Mouse (Mus musculus) lung, postnatal 0 days (tissue): ENCODE measurements at regions not wholly inside any gene's neighbourhood (a gene's known extent, or its start where the extent isn't known, plus 50 kb on each side); places are given as distances from the start of the nearest gene placed in this dataset.

Experiments used
- ATAC-seq: fragments of 200-750 bp; cut with Nextera tagmentation; 2 replicates; pipeline ENCODE4 v1.8.0; 2017; ENCODE audit warnings: moderate library complexity
- DNase-seq: peaks from one replicate; pipeline ENCODE4 v3.0.0-alpha.2; 2016; ENCODE audit warnings: low spot score
- H3K27ac ChIP-seq: fragments of 300-500 bp; sonication (generic); 2 replicates; pipeline ENCODE4 v1.5.1; 2014; ENCODE audit warnings: antibody characterized with exemption, mild to moderate bottlenecking, low read length, mixed read lengths
- H3K27me3 ChIP-seq: fragments of 300-500 bp; sonication (generic); replicated peaks from 2 replicates; pipeline ENCODE4 v1.6.1; 2014; ENCODE audit warnings: low read length, mixed read lengths; ENCODE audit not compliant: insufficient read depth
- H3K36me3 ChIP-seq: fragments of 300-500 bp; sonication (generic); 2 replicates; pipeline ENCODE4 v1.6.1; 2014; ENCODE audit warnings: low read length, mixed read lengths; ENCODE audit not compliant: insufficient read depth
- H3K4me1 ChIP-seq: fragments of 300-500 bp; sonication (generic); 2 replicates; pipeline ENCODE4 v1.6.1; 2014; ENCODE audit warnings: antibody characterized with exemption, low read depth, low read length, mixed read lengths; ENCODE audit not compliant: insufficient read depth
- H3K4me2 ChIP-seq: fragments of 300-500 bp; sonication (generic); replicated peaks from 2 replicates; pipeline ENCODE4 v1.6.1; 2014; ENCODE audit warnings: low read depth, mild to moderate bottlenecking, low read length, moderate library complexity, mixed read lengths
- H3K4me3 ChIP-seq: fragments of 300-500 bp; sonication (generic); 2 replicates; pipeline ENCODE4 v1.5.1; 2014; ENCODE audit warnings: low read depth, low read length
- H3K9ac ChIP-seq: fragments of 300-500 bp; sonication (generic); replicated peaks from 2 replicates; pipeline ENCODE4 v1.6.1; 2014; ENCODE audit warnings: low read depth, mild to moderate bottlenecking
- H3K9me3 ChIP-seq: fragments of 300-500 bp; sonication (generic); 2 replicates; pipeline ENCODE4 v1.6.1; 2016; ENCODE audit warnings: low read length, mixed read lengths
- CTCF ChIP-seq: IDR thresholded peaks from 2 replicates; pipeline ENCODE4 v1.5.1; 2016; ENCODE audit warnings: antibody characterized with exemption, mild to moderate bottlenecking
- EP300 ChIP-seq: IDR thresholded peaks from 2 replicates; pipeline ENCODE4 v1.6.1; 2016; ENCODE audit warnings: antibody characterized with exemption, mild to moderate bottlenecking, control low read depth
- WGBS: fragments of 180-500 bp; shearing (Covaris S2); extraction: QIAGEN DNeasy Blood & Tissue Kit; methylation state at CpG from one replicate; pipeline ENCODE4 v1.1.7; 2014; 5-methylcytosine and 5-hydroxymethylcytosine counted together

DNA sequence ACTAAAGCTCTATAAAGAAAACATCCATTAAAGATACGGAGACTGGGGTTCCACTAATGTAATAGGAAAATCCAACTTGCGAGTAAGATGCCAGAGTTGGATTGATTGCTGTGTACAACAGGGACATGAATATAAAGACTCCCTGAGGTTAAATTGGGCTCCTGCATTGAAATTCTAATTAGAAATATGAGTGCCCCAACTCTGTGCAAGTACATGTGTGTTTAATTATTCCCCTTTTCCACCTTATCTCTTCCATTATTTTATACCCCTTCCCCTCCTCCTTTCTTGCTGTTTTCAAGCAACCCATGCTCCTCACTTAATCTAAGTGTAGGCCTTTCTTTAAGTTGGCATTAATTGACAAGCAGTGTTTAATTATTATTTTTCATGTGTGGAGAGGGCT, 315.7 kb upstream of the G2e3 start:
- Histone ChIP-seq H3K9ac (no peak overlapping the region), H3K4me1 (no peaks in the 10 kb centered on the region), H3K9me3 (no peaks in the 10 kb centered on the region), H3K4me3 (no peak overlapping the region), H3K36me3 (no peaks in the 10 kb centered on the region), H3K27ac (no peak overlapping the region), H3K4me2 (no peak overlapping the region), H3K27me3 (no peaks in the 10 kb centered on the region)
- ATAC-seq (no peak), DNase-seq (no peak)
- TF ChIP-seq EP300 (no peak), CTCF (no peak)
- 94% methylated on average over 2 of the region's 2 CpGs for WGBS

DNA sequence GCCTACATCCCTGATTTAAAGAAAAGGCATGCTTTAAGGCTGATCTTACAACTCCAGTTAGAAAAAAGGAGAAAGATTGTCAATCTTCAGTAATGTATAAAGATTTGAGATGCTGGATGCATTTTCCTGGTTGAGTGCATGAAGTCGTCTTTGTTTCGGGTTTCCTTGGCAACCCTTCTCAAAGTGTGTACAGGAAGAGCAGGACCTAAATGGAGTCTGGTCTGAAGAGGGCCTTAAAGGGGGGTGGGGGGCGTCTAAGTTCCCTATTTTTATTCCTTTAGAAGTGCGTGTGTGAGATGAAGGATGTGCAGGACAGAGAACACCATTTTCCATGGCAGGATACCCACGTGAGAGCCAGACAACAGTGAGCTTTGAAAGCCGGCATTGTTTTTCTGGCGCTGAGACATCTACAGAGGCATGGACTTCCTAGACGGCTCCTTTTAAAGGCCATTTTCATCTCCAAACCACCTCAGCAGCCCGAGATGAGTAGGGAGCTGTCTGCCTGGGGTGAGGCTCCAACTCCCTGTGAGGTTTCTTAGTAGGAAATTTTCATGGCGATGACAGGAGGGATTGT, 319.2 kb upstream of the G2e3 start:
- H3K4me1 ChIP-seq, result no peaks in the 10 kb centered on the region
- no peak for ATAC-seq
- H3K27ac ChIP-seq, result no peak overlapping the region
- TF ChIP-seq EP300 (no peak), CTCF (no peak)
- H3K27me3 ChIP-seq, result no peaks in the 10 kb centered on the region
- H3K4me2 ChIP-seq, result no peak overlapping the region
- no peak overlapping the region for H3K9ac ChIP-seq
- 32% methylated on average over 10 of the region's 10 CpGs for WGBS
- no peak overlapping the region for H3K4me3 ChIP-seq
- no peaks in the 10 kb centered on the region for H3K36me3 ChIP-seq
- no peaks in the 10 kb centered on the region for H3K9me3 ChIP-seq
- DNase-seq, result no peak

DNA sequence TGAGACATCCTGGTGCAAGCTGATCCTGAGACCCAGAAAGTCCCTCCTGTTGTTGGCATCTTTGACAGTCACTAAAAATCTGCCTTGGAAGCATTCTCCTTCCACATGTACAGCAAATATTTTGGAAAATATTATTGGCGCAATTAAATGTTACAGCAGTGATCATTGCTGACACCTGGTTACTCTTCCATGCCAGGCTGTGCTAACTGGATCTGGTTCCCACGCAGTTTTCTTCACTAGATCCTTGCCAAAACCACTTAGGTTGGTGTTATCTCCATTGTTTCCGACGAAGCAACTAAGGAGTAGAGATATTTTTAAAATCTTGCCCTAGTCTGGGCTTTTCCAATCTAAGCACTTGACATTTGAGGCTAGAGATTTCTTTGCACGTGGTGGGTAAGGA, 321.8 kb upstream of the G2e3 start:
- no peaks in the 10 kb centered on the region for H3K36me3 ChIP-seq
- no peak overlapping the region for H3K9ac ChIP-seq
- ATAC-seq (no peak), DNase-seq (no peak)
- no peak overlapping the region for H3K4me3 ChIP-seq
- no peaks in the 10 kb centered on the region for H3K4me1 ChIP-seq
- TF ChIP-seq EP300 (no peak), CTCF (no peak)
- WGBS, result 69% methylated on average over 5 of the region's 5 CpGs
- no peak overlapping the region for H3K4me2 ChIP-seq
- H3K27ac ChIP-seq, result no peak overlapping the region
- no peaks in the 10 kb centered on the region for H3K9me3 ChIP-seq
- H3K27me3 ChIP-seq, result no peaks in the 10 kb centered on the region

DNA sequence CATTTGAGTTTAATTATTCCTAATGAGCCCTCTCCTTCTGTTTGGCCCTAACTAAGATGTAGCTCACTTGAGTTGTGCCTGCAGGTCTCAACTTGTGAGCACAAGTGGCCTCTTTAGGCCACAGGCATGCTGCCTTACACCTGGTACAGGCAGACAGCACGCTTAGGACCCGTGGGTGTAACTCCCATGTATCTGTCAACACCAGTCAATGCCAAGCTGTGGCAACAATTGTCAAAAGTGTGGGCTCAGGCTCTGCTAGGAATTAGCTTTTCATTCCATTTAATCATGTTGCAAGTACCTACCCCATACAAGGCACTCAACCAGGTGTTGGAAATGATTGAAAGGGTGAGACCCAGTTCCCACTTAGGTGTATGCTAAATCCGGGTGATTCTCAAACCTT, 322.3 kb upstream of the G2e3 start:
- no peak for ATAC-seq
- no peaks in the 10 kb centered on the region for H3K9me3 ChIP-seq
- no peaks in the 10 kb centered on the region for H3K4me1 ChIP-seq
- H3K27me3 ChIP-seq, result no peaks in the 10 kb centered on the region
- WGBS, result 37% methylated on average over 3 of the region's 3 CpGs
- TF ChIP-seq EP300, result no peak
- no peak for TF ChIP-seq CTCF
- no peak for DNase-seq
- no peaks in the 10 kb centered on the region for H3K36me3 ChIP-seq
- no peak overlapping the region for H3K27ac ChIP-seq
- H3K9ac ChIP-seq, result no peak overlapping the region
- H3K4me3 ChIP-seq, result no peak overlapping the region
- no peak overlapping the region for H3K4me2 ChIP-seq

DNA sequence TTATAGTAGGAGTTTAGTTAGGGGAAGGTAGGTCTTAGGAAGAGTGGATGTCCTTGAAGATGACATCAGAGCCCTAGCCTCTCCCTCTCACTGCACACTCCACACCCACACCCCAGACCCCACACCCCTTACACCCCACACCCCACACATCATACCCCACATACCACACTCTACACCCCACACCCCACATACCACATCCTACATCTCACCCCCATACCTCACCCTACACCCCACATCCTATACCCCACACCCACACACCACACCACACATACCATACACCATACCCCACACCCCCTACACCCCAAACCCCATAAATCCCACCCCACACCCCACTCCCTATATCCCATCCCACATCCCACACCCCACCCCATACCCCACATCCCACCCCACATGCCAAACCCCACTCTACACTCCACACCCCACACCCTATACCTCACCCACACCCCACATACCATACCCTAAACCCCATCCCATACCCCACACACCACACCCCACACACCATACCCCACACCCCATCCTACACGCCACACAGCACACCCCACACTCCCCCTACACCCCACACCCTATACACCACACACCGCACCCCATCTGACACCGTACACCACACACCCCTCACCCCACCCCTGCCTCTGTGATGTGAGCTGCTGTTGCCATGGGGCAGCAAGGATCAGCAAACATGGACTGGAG, 323.7 kb upstream of the G2e3 start:
- no peaks in the 10 kb centered on the region for H3K27me3 ChIP-seq
- H3K36me3 ChIP-seq, result no peaks in the 10 kb centered on the region
- ATAC-seq, result no peak
- no peaks in the 10 kb centered on the region for H3K4me1 ChIP-seq
- H3K4me3 ChIP-seq, result no peak overlapping the region
- WGBS, result 90% methylated on average over 3 of the region's 3 CpGs
- TF ChIP-seq CTCF, result no peak
- TF ChIP-seq EP300, result no peak
- no peak overlapping the region for H3K27ac ChIP-seq
- no peak overlapping the region for H3K9ac ChIP-seq
- H3K4me2 ChIP-seq, result no peak overlapping the region
- H3K9me3 ChIP-seq, result no peaks in the 10 kb centered on the region
- no peak for DNase-seq

DNA sequence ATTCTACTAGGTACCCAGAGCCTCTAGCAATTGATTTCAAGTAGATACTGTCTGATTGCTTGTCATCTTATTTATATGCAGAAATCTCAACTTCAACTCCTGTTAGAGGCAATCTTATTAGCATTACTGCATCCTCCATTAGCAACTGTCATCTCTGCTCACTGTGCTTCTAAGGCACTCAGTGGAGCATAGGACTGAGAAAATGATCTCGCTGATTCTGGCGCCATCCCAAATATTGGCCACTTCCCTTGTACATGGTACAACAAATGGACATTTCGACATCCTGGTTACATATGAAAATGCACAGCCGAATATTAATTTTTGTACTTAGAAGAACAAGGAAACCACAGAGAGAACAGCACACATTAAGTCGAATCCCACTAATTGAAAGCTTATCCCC, 329.7 kb upstream of the G2e3 start:
- Histone ChIP-seq H3K27me3 (no peaks in the 10 kb centered on the region), H3K9ac (no peak overlapping the region), H3K4me2 (no peak overlapping the region), H3K4me3 (no peak overlapping the region), H3K4me1 (no peaks in the 10 kb centered on the region), H3K27ac (no peak overlapping the region), H3K36me3 (no peaks in the 10 kb centered on the region), H3K9me3 (no peaks in the 10 kb centered on the region)
- ATAC-seq (no peak), DNase-seq (no peak)
- 86% methylated on average over 5 of the region's 5 CpGs for WGBS
- TF ChIP-seq EP300 (no peak), CTCF (no peak)
